Mouse (Mus musculus): ENCODE data around the gene Olfr465-ps1. TPM values are rescaled to one million over a fixed set of nuclear protein-coding genes. Genes with fewer than 3 reads are reported as not detected.

Olfr465-ps1 gene
- polyA plus RNA-seq (2012; rRNA removed): not detected in 2 replicates

DNA sequence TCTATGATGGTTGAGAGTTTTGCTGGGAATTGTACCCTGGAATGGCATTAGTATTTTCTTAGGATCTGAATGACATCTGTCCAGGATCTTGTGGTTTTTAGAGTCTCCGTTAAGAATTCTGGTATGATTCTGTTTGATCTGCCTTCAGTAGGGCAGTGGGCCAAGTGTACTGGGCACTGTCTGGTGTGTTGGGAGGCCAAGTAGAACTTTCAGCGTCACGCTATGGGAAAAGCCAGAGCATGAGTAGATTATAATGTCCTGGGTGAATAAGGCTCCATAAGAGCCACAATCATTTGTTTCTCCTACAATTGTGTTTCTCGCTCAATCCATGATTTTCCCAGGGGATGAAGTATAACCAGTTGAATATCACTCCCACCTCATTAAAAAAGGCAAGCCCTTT is at the start of gene Olfr465-ps1:
TSS of gene Olfr465-ps1 (plus strand) at position 301 of the 400 bp plus-strand sequence.
- TF ChIP-seq POLR2A (IDR thresholded peaks at IDR 0.05; ENCODE audit: low read depth, low read length): no peak
- TF ChIP-seq CTCF (conservative IDR thresholded peaks at IDR 0.05; ENCODE audit: insufficient read depth, insufficient read length, low read depth, low read length): no peak
- DNase-seq: no peak

DNA sequence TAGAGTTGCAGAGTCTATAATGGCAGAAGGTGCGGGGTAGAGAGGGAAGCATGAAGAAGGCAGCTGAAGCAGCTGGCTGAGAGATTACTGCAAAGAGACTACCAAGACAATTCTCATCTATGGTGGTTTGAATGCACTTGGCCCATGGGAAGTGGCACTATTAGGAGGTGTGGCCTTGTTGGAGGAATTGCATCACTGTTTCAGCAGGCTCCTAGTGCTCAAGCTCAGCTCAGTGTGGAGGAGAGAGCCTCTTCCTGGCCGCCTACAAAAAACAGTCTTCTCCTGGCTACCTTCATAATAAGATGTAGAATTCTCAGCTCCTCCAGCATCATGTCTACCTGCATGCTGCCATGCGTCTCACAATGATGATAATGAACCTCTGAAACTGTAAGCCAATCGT is 42.0 kb upstream of the Olfr465-ps1 start:
- no peak for DNase-seq
- WGBS: 98% methylated on average over 4 of the region's 4 CpGs
- Histone ChIP-seq H3K4me1 (ENCODE audit: control insufficient read depth, insufficient read depth, low read length) (no peaks in the 10 kb centered on the region), H3K27me3 (replicated peaks; ENCODE audit: control insufficient read depth, insufficient read depth, low read length) (no peaks in the 10 kb centered on the region), H3K36me3 (ENCODE audit: control insufficient read depth, insufficient read depth, low read length) (no peaks in the 10 kb centered on the region), H3K27ac (ENCODE audit: insufficient read depth, low read depth, low read length) (no peak overlapping the region), H3K4me3 (ENCODE audit: insufficient read depth, low read depth, low read length) (no peak overlapping the region)
- no peak for TF ChIP-seq CTCF (conservative IDR thresholded peaks at IDR 0.05; ENCODE audit: insufficient read depth, insufficient read length, low read depth, low read length)

More for the DNA sequence above, at the start of gene Olfr465-ps1:
- Histone ChIP-seq H3K4me1 (ENCODE audit: control insufficient read depth, insufficient read depth, low read length) (no peaks in the 10 kb centered on the region), H3K27ac (ENCODE audit: insufficient read depth, low read depth, low read length) (no peak within 1 kb of the TSS), H3K36me3 (ENCODE audit: control insufficient read depth, insufficient read depth, low read length) (no peaks in the 10 kb centered on the region), H3K4me3 (ENCODE audit: insufficient read depth, low read depth, low read length) (no peak within 1 kb of the TSS), H3K27me3 (replicated peaks; ENCODE audit: control insufficient read depth, insufficient read depth, low read length) (no peaks in the 10 kb centered on the region)
- 86% methylated on average over 4 of the region's 4 CpGs for WGBS

DNA sequence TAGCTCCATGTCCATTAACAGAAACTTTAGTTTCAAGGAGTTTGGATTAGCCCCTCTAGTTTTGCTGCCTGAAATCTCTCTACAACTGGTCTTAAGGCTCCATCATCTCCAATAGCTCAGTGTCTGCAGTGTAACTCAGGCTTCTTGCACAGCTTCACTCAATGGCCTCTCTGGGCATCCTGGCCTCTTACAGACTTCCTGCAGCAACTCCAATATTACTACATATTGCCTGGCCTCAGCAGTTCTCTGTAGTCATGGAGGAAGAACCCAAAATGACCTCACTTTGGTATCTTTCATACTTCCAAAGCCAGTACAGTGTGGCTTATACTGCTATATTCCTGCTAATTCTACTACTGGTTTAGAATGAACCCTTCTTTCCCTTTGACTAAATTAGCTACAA is 40.9 kb upstream of the Olfr465-ps1 start:
- no peaks in the 10 kb centered on the region for H3K4me1 ChIP-seq (ENCODE audit: control insufficient read depth, insufficient read depth, low read length)
- TF ChIP-seq CTCF (conservative IDR thresholded peaks at IDR 0.05; ENCODE audit: insufficient read depth, insufficient read length, low read depth, low read length) (no peak), POLR2A (IDR thresholded peaks at IDR 0.05; ENCODE audit: low read depth, low read length) (no peak)
- no peak overlapping the region for H3K4me3 ChIP-seq (ENCODE audit: insufficient read depth, low read depth, low read length)
- H3K27ac ChIP-seq (ENCODE audit: insufficient read depth, low read depth, low read length): no peak overlapping the region
- no peak for DNase-seq
- no peaks in the 10 kb centered on the region for H3K27me3 ChIP-seq (replicated peaks; ENCODE audit: control insufficient read depth, insufficient read depth, low read length)
- H3K36me3 ChIP-seq (ENCODE audit: control insufficient read depth, insufficient read depth, low read length): no peaks in the 10 kb centered on the region

DNA sequence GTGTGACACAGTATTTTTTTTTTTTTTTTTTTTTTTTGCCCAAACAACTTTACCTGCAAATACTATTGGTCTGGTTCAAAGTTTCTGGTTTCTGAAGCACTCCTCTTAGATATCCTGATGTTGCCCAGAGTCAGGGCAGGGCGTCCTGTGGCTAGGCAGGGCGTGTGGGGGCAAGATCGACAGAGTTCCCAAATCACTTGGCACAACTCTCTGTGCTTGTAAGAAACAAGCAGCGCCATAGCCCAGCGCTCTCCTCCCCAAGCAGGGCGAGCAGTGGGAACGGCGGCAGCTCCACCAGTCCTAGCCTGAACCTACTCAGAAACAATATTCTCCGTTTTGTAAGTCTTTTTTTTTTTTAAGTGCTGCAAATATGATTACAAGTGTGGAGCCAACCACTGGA is 37.2 kb upstream of the Olfr465-ps1 start:
- H3K27ac ChIP-seq (ENCODE audit: insufficient read depth, low read depth, low read length): no peak overlapping the region
- no peaks in the 10 kb centered on the region for H3K4me1 ChIP-seq (ENCODE audit: control insufficient read depth, insufficient read depth, low read length)
- H3K4me3 ChIP-seq (ENCODE audit: insufficient read depth, low read depth, low read length): no peak overlapping the region
- no peaks in the 10 kb centered on the region for H3K27me3 ChIP-seq (replicated peaks; ENCODE audit: control insufficient read depth, insufficient read depth, low read length)
- TF ChIP-seq POLR2A (IDR thresholded peaks at IDR 0.05; ENCODE audit: low read depth, low read length) (no peak), CTCF (conservative IDR thresholded peaks at IDR 0.05; ENCODE audit: insufficient read depth, insufficient read length, low read depth, low read length) (no peak)
- DNase-seq: no peak
- H3K36me3 ChIP-seq (ENCODE audit: control insufficient read depth, insufficient read depth, low read length): no peaks in the 10 kb centered on the region
- 97% methylated on average over 9 of the region's 9 CpGs for WGBS

DNA sequence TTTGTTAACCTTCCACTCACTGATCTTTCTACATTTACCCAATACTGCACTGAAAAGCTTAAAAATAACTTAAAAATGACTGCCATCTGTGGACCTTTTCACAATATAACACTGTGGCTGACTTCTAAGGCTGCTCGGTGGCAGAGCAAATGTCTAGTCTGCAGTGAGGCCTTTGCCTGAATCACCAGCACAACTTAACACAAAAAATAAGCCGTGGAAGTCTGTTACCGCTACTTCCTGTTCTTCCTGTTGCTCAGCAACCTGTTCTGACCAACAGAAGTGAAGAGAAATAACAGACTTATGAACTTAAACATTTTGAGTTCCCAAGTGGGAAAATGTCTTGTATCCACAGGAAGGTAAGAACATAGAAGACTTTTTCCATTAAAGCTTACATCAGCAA is 36.7 kb upstream of the Olfr465-ps1 start:
- 90% methylated on average over 3 of the region's 3 CpGs for WGBS
- no peaks in the 10 kb centered on the region for H3K36me3 ChIP-seq (ENCODE audit: control insufficient read depth, insufficient read depth, low read length)
- no peaks in the 10 kb centered on the region for H3K27me3 ChIP-seq (replicated peaks; ENCODE audit: control insufficient read depth, insufficient read depth, low read length)
- no peak overlapping the region for H3K27ac ChIP-seq (ENCODE audit: insufficient read depth, low read depth, low read length)
- no peaks in the 10 kb centered on the region for H3K4me1 ChIP-seq (ENCODE audit: control insufficient read depth, insufficient read depth, low read length)
- no peak overlapping the region for H3K4me3 ChIP-seq (ENCODE audit: insufficient read depth, low read depth, low read length)
- DNase-seq: no peak
- TF ChIP-seq POLR2A (IDR thresholded peaks at IDR 0.05; ENCODE audit: low read depth, low read length) (no peak), CTCF (conservative IDR thresholded peaks at IDR 0.05; ENCODE audit: insufficient read depth, insufficient read length, low read depth, low read length) (no peak)

DNA sequence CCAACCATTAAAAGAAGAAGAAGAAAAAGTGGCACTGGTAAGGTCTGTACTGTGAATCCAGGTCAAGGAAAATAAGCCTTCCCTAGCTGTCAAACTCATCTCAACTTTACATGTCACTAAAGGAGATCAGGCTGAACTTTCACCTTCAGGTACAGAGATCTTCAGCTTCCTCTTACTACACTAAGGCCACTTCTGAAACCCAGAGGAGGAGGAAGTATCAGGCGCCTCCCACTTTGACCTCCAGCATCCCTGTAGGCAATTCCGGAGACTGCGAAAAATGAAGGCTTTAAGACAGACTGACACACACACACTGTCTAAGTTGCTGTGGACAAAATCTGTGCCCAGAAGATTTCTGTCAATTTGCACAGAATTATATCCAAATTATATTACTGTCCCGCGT is 25.9 kb upstream of the Olfr465-ps1 start:
- H3K4me3 ChIP-seq (ENCODE audit: insufficient read depth, low read depth, low read length): peak overlapping the region; percentile 74
- no peak for TF ChIP-seq POLR2A (IDR thresholded peaks at IDR 0.05; ENCODE audit: low read depth, low read length)
- no peak for TF ChIP-seq CTCF (conservative IDR thresholded peaks at IDR 0.05; ENCODE audit: insufficient read depth, insufficient read length, low read depth, low read length)

DNA sequence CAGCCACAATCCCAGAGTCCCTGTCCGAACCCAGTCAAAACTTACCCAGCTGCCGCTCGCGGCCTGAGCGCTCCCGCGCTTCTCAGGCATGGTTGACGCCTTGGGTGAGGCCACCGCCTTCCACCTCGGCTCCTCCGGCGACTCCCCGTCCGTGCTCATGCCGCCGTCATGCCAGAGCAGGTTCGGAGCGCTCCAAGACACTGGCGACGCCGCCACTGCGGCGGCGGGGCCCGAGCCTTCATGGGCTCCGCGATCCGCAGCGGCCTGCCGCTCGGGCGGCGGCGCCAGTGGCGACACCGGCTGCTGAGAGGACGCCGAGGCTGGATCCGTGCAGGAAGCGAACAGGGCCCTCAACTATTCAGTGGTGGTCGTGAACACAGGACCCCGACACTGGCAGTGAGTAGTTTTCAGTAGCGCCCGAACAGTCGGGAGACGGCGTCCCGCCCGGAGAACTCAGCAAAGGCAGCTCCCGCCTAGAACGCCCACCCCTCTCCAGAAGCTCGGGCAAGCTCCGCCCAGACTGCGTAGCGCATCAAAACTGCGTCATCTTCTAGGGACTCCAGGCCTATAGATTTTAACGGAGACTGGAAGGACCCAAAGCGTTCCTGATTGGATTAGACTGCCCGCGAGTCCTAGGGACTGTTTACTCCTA is 25.3 kb upstream of the Olfr465-ps1 start, which contains the start of gene Mfsd14b:
TSS of gene Mfsd14b (minus strand) at position 517 of the 652 bp plus-strand sequence.
- Histone ChIP-seq H3K27me3 (replicated peaks; ENCODE audit: control insufficient read depth, insufficient read depth, low read length) (no peaks in the 10 kb centered on the region), H3K36me3 (ENCODE audit: control insufficient read depth, insufficient read depth, low read length) (no peaks in the 10 kb centered on the region), H3K4me1 (ENCODE audit: control insufficient read depth, insufficient read depth, low read length) (peaks cover 3% of the 10 kb centered on the region; the same call in 1 of the 2 replicates), H3K27ac (ENCODE audit: insufficient read depth, low read depth, low read length) (peak within 1 kb of the TSS; percentile 30), H3K4me3 (ENCODE audit: insufficient read depth, low read depth, low read length) (peak within 1 kb of the TSS; percentile 74)
- under 1% methylated on average over 60 of the region's 60 CpGs for WGBS
- DNase-seq: peak; percentile 93
- peak; percentile 66 for TF ChIP-seq POLR2A (IDR thresholded peaks at IDR 0.05; ENCODE audit: low read depth, low read length)
- no peak for TF ChIP-seq CTCF (conservative IDR thresholded peaks at IDR 0.05; ENCODE audit: insufficient read depth, insufficient read length, low read depth, low read length)

More for the DNA sequence above, 25.9 kb upstream of the Olfr465-ps1 start:
- peak; percentile 58 for DNase-seq
- H3K27ac ChIP-seq (ENCODE audit: insufficient read depth, low read depth, low read length): peak overlapping the region; percentile 30; the same call in 1 of the 2 replicates
- H3K36me3 ChIP-seq (ENCODE audit: control insufficient read depth, insufficient read depth, low read length): no peaks in the 10 kb centered on the region
- no peaks in the 10 kb centered on the region for H3K27me3 ChIP-seq (replicated peaks; ENCODE audit: control insufficient read depth, insufficient read depth, low read length)
- H3K4me1 ChIP-seq (ENCODE audit: control insufficient read depth, insufficient read depth, low read length): peaks cover 3% of the 10 kb centered on the region; the same call in 1 of the 2 replicates
- WGBS: 0% methylated on average over 5 of the region's 5 CpGs

Data from kidney, adult 2 months (tissue).